Mouse (Mus musculus) urinary bladder, postnatal 10 days (tissue): ENCODE results near the gene Gm44596.

ENCODE experiments used
- DNase-seq: peaks from one replicate; pipeline ENCODE4 v3.0.0; 2022; ENCODE audit warnings: low spot score

Gene Gm44596

DNA sequence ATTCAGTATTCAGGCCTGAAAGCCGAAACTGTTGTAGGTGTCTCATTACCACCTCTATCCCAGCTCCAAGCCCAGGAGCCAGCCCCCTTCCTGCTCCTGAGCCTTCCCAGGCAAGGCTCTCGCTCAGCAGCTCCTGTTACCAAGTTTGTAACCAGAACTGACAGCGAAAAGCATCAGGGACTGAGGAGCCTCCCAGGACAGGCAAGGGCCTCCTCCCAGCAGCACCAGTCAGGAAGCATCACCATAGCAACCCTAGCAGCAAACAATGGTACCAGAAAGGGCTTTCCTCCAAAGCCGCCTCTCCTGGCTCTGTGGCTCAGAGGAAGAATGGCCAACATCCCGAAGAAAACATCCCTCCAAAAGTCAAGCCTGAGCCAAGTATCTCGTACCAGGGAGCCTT is at the start of gene Gm44596, which contains the start of gene Tex52:
TSS of gene Gm44596 (plus strand) at position 312 of the 400 bp plus-strand sequence.
TSS of gene Tex52 (plus strand) at position 265 of the 400 bp plus-strand sequence.
- no peak for DNase-seq

DNA sequence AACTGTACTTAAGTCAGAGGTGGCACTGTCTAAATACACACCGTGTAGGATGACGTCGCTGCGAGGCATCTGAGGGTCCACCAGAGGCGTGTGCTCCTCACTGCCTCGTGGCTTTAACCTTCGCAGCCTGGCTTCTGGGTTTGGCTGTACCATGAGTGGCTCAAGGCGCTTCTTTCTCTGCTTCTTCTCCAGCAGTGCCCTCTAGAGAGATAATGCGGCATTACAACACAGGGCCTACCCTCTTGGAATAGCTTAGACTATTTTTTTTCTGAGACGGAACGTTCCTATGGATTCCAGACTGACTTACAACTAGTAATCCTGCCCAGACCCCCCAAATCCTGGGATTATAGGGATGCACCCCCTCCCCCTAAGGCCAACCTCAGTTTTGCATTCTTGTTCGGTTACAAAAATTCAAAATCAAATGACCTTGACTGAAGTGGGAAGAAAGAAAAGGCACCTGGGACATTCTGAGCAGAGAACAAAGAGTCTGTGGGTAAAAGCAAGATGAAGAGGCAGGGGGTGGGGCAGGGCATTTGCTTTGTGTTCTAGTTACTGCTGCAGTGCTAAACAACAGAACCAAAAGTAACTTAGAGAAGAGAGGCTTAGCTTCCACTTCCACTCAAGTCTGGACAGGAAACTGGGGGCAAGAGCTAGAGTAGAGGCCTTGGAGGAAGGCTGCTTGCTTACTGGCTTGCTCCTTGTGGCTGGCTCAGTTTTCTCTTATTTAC is 40.7 kb upstream of the Gm44596 start:
- no peak for DNase-seq

DNA sequence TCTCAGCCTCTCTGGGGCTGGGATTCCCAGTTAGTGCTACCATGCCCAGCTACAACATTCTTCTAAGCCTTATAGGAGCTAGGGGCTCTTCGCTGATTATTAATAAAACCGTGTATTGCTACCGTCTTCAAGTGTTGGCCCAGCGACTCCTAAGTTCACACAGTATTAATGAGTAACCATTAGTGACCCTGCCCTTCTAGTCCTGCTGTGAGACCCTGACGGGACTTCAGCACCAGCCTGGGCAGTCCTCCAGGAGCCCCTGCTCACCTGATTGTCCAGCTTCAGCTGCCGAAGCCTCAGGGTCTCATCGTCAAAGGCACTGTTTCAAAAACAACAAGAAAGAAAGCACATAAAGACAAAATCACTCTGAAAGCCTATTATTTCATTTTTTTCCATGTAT is 37.8 kb upstream of the Gm44596 start:
- no peak for DNase-seq

DNA sequence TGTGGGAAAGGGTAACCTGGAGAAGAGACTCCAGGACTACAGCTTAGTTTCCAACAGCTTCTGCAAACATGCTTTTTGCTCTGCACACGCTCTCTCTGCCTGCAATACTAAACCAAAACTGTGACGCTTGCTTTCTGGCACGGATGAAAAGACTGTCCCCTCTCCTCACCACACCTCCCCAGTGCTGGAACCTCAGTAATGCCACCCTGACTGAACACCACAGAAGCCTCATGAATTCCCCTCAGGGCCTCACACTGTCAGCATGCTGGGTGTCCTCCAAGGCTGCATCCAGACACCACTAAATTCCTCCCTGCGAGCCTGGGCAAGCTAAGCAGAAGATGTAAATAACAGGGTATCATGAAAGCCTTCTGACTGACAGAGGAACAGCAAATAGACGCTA is 36.4 kb upstream of the Gm44596 start:
- DNase-seq: no peak

DNA sequence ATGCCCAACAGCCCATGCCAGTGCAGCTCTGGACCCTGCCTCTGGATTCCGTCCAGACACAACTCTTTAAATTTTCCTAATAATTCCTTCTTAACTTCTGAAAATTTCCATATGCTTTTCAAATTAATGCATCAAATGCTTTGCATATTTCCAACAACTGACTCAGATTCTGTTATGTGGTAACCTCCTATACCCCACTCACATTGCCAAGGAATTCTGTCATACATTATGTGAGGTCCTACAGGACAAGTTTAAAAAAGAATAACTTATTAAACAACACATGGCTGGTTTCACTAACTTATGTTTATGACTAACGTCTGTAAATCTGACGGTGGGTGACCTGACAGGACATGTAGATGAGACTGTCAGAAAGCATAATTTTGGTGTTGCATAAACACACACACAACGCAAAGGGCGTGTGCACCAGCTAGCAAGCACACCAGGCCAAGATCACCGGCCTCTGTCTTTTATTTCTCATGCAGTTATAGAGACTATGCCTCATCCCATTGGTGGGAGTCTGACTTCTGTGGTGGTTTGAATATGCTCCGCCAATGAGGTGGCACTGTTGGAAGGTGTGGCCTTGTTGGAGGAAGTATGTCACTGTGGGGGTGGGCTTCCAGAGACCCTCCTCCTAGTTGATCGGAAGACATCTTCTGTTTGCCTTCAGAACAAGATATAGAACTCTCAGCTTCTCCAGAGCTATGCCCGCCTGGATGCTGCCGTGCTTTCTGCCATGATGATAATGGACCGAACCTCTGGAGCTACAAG is 33.2 kb upstream of the Gm44596 start:
- DNase-seq: no peak

DNA sequence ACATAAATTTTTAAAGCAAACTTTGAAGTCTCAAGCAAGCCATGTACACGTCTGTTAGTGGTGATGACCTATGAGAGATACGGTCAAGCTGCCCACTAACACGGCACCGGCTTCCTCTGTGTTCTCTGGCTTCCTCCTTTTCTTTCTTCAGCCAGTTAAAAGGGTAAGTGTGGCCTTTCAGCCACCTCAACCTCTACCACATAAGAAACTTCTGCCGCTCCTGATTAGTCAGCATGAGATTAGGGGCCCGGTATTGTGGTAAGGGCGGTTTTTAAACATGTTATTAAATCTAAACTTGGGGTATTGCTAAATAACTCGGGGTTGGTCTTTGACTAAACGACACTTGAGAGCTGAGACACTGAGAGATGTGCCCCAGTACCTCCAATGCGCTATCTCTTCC is 29.7 kb upstream of the Gm44596 start:
- DNase-seq: no peak

DNA sequence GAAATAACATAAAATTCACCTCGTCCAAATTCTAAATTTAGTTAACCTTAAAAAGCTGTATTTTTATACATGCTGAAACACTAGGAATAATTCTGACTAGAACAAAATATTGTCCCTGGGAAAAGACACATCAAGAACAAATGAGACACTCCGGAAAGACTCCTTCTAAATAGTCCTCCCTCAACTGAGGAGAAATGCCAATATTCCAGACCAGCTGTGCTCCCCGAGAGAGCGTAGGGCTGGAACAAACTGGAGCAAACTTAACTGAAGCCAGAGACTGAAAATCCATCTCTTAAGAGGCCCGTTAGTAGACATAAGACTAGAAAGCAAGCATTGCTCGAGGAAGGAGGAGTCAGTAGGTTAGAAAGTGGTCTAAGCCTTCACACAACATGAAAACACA is 28.5 kb upstream of the Gm44596 start:
- DNase-seq: no peak

DNA sequence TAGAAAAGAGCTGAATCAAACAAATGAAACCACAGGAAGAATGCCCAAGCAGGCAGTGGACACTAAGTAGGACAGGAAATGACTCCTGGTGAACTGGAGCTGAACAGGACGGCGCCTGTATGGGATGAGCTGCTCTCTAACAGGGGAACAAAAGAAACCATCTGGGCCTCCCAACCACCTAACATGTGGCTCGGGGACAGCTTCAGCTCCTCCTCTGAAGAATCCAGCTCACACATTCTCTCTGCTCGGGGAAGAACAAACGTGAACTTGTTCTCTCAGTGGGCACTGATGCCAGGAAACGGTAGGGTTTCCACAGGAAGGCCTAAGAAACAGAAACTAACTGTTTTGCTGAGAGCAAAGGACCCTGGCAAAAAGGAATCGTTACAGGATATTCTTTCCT is 25.6 kb upstream of the Gm44596 start:
- no peak for DNase-seq

DNA sequence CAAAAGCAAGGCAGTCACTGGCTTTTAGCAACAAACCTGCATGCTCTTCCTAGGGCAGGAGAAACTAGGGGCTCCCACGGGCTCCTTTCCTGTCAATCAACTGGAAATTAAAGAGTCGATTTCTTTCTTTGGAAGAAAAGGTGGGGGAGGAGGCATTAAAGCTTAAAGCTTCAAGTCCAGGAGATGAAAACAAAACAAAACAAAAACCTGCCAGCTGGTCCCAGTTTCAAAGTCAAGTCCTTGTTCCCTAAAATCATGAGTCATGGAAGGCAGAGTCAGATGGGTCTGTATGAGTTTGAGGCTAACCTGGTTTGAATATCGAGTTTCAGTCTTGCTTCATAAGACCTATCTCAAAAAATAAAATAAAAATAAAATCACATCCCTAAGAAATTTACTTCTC is 21.2 kb upstream of the Gm44596 start:
- DNase-seq: no peak

DNA sequence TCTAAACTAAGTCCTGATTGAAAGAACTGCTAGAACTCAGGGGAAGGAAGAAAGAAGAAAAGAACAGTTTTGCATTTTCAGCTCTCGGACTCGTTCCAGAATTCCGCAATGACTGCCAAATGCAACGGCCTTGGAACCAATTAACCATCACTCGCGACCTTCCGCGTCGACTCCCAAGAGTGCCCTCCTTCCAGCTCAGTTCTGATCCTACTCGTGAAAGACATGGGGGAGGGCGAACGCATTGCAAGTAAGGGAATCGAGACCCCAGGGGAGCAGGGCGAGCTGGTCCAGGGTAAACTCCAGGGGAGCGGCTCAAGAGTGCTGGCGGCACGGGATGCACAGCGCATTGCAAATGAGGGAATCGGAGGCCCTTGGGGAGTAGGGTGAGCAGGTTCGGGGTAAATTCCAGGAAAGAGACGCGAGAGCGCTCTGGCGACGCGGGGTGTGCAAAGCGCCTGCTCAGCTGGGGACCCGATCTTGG is 20.1 kb upstream of the Gm44596 start:
- DNase-seq: no peak

DNA sequence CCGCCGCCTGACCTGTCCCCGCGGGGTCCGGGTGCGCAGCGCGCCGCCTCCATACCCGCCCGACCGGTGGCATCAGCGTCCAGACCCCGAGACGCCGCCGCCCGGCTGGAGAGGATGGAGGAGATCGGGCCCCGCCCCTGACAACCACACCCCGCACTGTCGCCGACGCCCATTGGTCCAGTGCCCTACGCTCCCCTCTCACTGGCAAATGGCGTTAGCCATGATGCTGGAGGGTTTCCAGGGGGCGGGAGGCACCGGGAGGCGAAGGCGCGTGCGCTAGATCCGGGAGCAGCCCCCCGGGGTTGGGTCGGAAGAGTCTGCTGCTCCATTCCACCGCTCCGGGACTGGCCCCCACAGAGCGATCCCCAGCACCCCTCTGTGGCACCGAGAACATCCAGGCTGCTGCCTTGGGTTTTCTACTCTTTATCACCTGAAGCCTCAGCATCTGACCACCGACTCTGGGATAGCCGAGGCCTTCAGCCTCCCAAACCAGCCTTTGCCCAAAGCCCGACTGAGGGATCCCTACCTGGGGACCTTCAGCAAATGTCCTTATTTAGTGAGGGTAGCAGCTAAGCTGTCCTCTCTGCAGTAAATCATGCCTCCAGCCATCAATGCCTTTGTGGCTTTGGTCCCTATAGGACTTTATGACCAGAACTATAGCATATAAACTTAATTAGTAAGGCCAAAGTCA is 19.4 kb upstream of the Gm44596 start, which contains the start of gene Tulp3:
TSS of gene Tulp3 (minus strand) at position 126 of the 691 bp plus-strand sequence.
- peak; percentile 90 for DNase-seq

DNA sequence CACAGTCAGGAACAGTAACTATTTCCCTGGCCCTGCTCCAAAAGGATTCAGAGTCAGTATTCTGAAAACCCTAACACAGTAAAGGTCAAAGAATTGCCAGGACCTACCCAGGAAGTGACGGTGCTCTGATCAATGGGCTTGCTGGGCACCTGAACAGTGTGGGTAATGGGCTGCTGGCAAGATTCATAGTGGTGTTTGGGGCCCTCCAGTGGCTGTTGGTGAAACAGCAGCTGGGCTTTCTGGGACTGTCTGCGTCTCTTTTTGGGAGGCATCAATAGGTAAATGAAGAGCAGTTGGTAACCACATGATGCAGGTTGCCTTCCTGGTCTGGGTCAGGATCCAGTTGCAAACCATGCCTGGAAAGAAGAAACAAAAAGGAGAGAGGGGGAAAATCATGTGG is 16.3 kb upstream of the Gm44596 start:
- DNase-seq: no peak

DNA sequence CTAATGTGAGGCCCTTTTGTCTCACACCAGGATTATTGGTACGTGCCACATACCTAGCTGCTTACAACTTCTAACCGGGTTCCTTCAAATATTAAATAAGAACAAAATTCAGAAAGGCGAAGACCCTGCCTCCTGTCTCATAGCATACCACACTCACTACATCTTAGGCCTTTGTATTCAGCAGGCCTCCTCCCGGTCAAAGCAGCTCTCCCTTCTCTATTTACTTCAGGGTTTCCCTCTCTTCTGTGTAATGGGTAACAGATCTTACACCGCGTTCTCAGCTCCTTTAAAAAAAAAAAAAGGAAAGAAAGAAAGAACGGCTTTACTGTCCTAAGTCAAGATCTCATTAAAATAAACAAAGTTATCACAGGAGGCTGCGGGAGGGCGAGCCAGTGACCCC is 13.4 kb upstream of the Gm44596 start:
- DNase-seq: no peak

DNA sequence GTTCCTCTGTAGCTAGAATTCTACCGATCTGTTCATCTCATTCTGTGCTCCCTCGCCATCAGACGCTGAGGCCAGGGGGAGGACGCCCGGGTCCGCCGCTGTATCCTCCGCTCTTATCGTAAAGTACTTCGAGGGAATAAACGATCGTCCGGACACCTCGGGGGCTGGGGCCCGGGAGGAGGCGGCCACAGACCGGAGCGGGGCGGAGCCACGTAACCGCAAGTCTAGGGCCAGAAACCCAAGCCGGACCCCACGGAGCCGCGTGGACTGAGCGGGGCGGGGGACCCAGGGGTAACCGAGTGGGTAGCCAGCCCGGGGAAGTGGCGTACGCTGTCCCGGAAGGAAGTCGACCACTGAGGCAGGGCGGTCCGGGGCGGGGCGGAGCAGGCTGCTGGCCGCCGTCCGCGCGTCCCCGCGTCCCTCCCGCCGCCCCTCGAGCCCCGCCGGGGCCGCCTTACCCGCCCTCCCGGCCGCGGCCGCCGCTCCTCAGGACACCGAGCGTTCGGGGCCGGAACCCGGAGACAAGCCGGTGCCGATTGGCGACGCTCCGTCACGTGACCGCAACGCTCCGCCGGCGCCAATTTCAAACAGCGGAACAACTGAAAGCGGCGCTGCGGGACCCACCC is 12.8 kb upstream of the Gm44596 start, which contains the start of the genes Rhno1 and Foxm1:
TSS of gene Rhno1 (minus strand) at position 531 of the 626 bp plus-strand sequence.
TSS of gene Foxm1 (plus strand) at position 587 of the 626 bp plus-strand sequence.
- peak; percentile 50 for DNase-seq

DNA sequence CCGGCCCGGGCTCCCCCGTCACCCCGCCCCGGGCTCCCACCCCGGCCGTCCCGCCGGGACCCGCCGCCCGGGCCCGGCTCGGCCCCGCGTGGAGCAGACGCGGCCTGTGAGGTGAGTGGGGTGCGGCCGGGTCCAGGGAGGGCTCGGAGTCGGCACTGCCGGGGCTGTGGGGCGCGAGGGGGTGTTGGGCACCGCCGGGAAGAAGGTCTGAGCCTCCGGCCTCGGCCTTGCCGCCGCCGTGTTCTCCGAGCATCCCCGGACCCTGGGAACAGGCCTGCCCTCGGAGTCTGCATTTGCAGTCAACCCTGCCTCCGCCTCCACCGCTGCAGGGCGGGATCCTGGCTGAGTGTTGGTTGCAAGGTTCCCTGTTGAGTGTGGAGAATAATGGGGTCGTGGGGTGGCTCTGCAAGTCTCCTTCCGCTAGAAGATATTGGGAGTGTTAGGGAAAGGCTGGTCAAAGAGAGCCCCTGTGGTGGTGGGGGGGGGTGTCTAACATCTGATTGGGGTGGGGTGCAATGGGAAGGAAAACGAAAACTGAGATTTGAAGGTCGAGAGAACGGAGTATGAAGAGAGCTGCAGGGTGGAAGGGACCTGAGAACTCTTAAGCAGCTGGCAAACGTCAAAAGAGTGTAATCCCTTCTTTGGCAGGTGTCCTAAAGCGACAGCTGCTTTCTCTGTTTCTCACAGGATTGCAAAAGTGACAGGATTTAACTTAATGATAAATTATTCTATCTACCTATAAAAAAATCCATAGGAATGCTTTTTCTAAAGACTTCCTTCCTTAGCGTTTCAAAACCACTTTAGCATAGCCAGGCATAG is 12.1 kb upstream of the Gm44596 start:
- DNase-seq: no peak

DNA sequence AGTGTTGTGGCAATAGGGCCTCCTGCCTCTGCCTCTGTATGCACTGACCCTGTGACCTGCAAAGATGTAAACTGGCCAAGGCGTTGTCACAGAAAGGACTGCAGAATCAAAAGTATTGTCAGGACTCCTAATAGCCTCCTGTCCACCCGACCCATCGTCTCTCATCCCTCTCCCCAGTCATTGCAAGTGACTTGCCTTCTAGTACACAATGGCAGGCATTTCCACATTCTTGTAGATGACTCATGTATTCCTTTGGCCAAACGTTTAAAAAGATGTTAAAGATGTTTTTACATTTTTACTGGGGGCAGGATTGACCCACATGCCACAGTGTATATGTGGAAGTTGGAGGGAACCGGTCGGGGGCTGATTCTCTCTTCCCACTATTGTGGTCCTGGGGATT is 10.6 kb upstream of the Gm44596 start:
- no peak for DNase-seq

DNA sequence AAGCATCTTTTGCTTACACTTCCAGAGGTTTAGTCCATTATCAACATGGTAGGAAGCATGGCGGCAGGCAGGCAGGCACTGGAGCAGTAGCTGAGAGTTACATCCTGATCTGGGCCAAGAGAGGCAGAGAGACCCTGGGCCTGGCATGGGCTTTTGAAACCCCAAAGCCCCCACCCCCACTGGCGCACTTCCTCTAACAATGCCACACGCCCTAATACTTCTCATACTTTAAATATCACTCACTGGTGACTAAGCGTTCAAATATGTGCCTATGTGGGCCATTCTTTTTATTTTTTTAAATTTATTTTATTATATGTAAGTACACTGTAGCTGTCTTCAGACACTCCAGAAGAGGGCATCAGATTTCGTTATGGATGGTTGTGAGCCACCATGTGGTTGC is 8.8 kb upstream of the Gm44596 start:
- no peak for DNase-seq

DNA sequence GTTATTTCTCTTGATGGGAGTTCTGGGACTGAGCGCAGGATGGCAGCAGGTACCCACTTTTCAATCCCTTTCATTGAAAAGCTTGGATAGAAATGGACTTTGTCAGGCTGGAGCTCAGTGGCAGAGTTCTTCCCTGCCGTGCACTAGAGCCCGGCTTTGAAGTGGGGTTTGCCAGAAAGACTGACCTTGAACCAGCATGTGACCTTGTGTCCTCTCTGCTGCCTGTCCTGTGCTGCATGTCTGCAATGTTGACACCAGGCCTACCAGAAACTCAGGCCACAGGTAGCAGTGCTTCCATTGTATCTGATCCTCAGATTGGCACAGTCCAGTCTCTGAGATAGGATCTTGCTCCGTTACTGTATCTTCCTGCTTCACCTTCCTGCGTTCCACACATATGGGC is 5.3 kb upstream of the Gm44596 start:
- DNase-seq: no peak

DNA sequence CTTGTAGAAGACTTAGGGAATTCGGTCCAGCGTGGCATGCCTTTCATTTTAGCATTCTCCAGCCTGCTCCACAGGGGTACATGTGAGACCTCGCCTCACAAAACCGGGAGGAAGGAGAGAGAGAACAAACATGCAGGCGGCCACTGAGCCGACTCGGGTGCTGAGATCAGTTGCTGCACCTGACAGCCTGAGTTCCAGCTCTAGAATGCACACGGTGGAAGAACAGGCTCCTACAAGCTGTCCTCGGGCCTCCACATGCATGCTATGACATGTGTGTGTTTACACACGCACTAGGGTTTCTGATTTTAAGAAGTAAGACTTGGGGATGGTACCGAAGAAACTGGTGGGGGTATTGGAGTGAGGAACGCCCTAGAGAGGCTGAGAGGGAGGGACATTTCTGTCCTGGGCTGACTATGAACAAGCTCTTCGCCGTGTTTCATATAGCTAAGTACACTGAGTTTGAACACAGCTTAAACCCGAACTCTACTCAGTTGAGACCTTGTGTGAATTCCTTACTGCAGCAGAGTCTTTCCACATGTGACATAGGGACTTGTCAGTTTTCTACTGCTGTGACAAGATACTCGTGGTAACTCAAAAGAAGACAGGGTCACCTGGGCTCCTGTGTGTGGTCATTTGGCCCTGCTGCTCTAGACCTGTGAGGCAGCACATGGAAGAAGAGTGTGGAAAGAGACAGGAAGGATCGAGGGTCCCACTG is 1.2 kb downstream of the Gm44596 start:
- no peak for DNase-seq

DNA sequence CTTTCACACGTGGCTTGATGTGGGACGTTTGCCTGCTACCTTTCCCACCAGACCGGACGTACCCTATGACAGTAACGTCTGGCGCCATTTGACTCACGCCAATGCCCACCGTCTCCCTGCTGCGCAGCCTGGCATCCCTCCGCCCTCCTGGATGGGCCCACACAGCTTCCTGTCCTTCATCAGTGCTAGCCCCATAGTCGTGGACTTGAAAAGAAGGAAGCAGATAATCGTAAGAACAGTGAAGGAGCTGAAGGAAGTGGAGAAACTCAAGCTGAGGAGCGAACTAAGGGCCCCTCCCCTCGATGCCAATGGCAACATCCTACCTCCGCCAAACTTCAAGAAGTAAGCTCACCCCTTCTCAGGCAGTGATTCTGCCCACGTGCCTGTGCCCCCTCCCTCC is 4.3 kb downstream of the Gm44596 start:
- no peak for DNase-seq
